Mouse (Mus musculus): ENCODE results near the gene Stambpl1.

Gene Stambpl1

DNA sequence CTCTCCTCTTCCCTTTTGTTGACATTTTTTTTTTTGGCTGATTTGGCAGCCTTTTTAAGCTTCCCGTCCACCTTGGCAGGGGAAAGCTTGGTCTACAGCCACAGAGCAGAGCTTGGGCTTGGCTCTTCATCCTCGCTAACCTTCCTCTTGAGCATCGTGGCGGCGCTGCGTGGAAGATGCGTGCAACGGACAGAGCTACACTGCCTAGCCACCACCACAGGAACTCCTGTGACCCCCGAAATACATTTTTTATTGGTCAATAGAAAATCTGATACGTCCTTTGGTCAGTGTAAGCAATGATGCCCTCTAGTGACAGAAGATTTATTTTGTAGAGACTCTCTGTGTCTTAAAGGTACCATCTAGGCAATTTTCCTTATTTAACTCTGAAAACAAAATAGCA lies 92.4 kb downstream of the Stambpl1 start:
- no peak for DNase-seq (ENCODE audit: low spot score)

DNA sequence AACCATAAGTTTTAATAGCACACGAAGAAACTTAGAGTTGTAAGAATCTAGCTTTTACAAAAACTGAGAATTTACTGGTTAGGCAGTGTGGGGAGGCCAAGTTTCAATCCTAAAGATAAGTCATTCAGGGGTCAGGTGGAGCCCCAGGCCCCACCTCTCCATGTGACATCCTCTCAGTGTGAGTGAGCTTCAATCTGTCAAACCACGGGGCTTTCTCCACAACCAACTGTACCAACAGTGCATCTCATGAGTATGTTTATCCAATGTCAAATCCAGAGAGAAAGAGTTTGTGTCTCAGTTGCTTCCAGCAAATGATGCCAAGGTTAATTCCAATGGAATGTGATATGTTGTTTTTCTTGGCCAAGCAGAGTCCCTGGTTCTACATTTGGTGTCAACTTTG lies 92.8 kb downstream of the Stambpl1 start:
- no peak for DNase-seq (ENCODE audit: low spot score)

DNA sequence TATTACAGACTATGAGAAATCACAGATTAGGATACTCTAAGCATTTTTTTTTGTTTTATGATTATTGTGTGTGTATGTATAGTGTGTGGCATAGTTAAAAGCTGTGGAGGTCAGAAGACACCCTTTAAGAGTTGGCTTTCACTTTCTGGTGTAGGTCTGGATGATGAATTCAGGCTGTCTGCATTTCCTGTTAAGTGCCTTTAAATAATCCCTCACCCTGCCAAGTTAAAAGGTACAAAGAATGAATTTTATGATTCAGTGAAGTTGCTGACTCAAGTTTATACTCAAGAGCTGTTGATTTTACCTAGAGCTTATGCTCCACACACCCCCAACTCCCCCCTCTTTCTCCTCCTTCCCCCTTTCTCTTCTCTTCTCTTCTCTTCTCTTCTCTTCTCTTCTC lies 95.2 kb downstream of the Stambpl1 start:
- no peak for DNase-seq (ENCODE audit: low spot score)

DNA sequence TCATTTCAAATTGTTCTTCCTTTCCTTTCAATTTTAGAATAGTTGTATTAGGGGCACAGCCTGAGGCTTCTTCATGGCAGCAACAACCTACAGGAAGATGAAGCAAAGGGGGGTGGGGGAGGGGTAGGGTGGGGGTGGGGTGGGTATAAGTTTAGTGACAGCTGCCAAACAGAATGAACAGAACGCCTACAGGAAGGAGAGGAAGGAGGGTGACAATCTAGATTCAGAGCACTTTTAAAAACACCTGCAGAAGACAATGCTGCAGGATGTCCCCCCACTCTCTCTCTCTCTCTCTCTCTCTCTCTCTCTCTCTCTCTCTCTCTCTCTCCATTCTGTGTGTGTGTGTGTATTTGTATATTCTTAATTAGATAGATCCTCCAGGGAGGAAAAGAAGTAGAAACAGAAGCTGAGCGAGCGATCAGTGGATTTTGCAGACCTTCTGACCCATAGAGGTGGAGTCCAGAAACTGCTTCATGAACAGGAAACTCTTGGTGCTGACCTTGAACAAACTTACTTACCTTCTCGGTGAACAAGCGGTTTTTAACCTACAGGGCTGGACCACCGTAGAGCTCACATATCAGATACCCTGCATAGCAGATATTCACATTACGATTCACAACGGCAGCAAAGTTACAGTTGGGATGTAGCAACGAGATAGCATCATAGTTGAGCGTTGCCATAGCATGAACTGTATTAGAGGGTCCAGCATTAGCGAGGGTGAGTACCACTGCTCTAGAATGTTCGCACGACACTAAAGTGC lies 95.8 kb downstream of the Stambpl1 start:
- no peak for DNase-seq (ENCODE audit: low spot score)

DNA sequence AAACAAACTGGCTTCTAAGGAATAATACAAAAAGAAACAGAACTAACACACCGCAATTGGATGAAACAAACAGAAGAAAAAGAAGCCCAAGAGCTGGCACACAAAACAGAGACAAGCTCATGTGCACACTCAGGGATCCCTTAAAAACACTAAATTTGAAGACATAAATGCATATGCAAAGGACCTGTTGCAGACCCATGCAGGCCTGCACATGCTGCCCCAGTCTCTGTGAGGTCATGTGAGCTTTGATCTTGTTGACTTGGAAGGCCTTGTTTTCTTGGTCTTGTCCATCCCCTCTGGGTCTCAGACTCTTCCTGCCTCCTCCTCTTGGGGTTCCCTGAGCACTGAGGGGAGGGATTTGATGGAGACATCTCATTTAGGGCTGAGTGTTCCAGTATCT lies 96.7 kb downstream of the Stambpl1 start:
- DNase-seq (ENCODE audit: low spot score): no peak

Data from left cerebral cortex, adult 11 months (tissue).